In the genomic region with DNA sequence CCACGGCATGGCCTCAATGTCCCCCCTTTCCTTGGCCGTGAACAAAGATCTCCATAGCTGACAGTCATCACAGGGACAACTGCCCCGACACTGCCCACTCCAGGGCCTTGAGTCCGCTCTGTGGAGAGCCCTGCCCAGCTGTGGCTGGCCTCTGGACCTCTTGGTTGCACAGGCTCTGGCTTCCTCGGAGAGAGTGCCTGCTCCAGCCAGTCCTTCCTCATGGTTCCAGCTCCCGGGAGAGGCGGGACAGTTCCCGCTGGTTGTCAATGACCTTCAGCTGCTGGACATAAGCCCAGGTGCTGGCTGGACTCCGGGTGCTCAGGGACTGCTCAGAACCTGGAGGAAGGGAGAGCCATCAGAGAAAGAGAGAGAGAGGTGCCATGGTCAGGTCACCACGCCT, we compare ENCODE assay signal across 9 mouse cellular contexts. TPM values are rescaled to one million over a fixed set of nuclear protein-coding genes. Genes with fewer than 3 reads are reported as not detected.
DNase-seq lines count a peak whose midpoint lies in the region; ATAC-seq and TF ChIP-seq lines count a peak whose summit lies in the region.
"Had no signal": no experiment of that assay in that cellular context is flagged by ENCODE, and none has a peak within 500 bp of the region (broad histone marks: within the 10 kb centered on the region; RNA-seq: fewer than 3 reads in every experiment).

No protein-coding gene starts in this region.

- no peaks in the 10 kb centered on the region for H3K79me2 ChIP-seq in liver, adult 2 months (ENCODE audit: control insufficient read depth, insufficient read depth, low read length)

- no peak overlapping the region for H3K4me2 ChIP-seq in forebrain, embryonic 15.5 days (replicated peaks)
- H3K4me2 ChIP-seq: embryonic facial prominence, embryonic 13.5 days had no signal

- H3K4me1 ChIP-seq in liver, adult 2 months (ENCODE audit: control insufficient read depth, insufficient read depth, low read length), result no peaks in the 10 kb centered on the region
- peaks cover 5% of the 10 kb centered on the region for H3K4me1 ChIP-seq in forebrain, embryonic 15.5 days

- no peak overlapping the region for H3K4me3 ChIP-seq in liver, adult 2 months (ENCODE audit: insufficient read depth, low read depth, low read length)
- no peak overlapping the region for H3K4me3 ChIP-seq in forebrain, embryonic 15.5 days
- H3K4me3 ChIP-seq: embryonic facial prominence, embryonic 13.5 days had no signal

- no peaks in the 10 kb centered on the region for H3K36me3 ChIP-seq in liver, adult 2 months (ENCODE audit: control insufficient read depth, insufficient read depth, low read length)
- no peaks in the 10 kb centered on the region for H3K36me3 ChIP-seq in forebrain, embryonic 15.5 days

- no peak for TF ChIP-seq CTCF in liver, adult 2 months (IDR thresholded peaks at IDR 0.05; ENCODE audit: low read depth, low read length)

- DNase-seq in liver, adult 2 months (ENCODE audit: extremely low read depth, low read depth, low spot score), result peak; percentile 72
- DNase-seq in liver, result no peak
- DNase-seq in adrenal gland, adult 8-10 months, result peak; percentile 84
- peak; percentile 98 for DNase-seq in heart, adult 11 months
- DNase-seq in kidney, postnatal 10 days, result peak; percentile 72
- no peak for DNase-seq in left cerebral cortex, postnatal 14 days (ENCODE audit: low spot score in 2 of 2)
- no peak for DNase-seq in embryo, embryonic 10 days (ENCODE audit: low spot score)

- no peaks in the 10 kb centered on the region for H3K9me3 ChIP-seq in forebrain, embryonic 15.5 days
- H3K9me3 ChIP-seq: embryonic facial prominence, embryonic 13.5 days had no signal

- no peak for TF ChIP-seq POLR2A in liver, adult 2 months (IDR thresholded peaks at IDR 0.05; ENCODE audit: extremely low read depth, insufficient read depth, low read length)

- no peak overlapping the region for H3K9ac ChIP-seq in liver, adult 2 months (ENCODE audit: low read depth, low read length)
- H3K9ac ChIP-seq in forebrain, embryonic 15.5 days (replicated peaks), result no peak overlapping the region
- H3K9ac ChIP-seq: embryonic facial prominence, embryonic 13.5 days had no signal

- 31% methylated on average over 10 of the region's 10 CpGs for WGBS in liver, adult 2 months
- 77% methylated on average over 10 of the region's 10 CpGs for WGBS in forebrain, embryonic 15.5 days

- no peak overlapping the region for H3K27ac ChIP-seq in liver, adult 2 months (replicated peaks; ENCODE audit: insufficient read depth, low read depth, low read length)
- H3K27ac ChIP-seq in forebrain, embryonic 15.5 days (replicated peaks), result no peak overlapping the region
- H3K27ac ChIP-seq: embryonic facial prominence, embryonic 13.5 days had no signal

- no peaks in the 10 kb centered on the region for H3K27me3 ChIP-seq in liver, adult 2 months (ENCODE audit: control insufficient read depth, insufficient read depth, low read length)
- H3K27me3 ChIP-seq in forebrain, embryonic 15.5 days, result no peaks in the 10 kb centered on the region
- H3K27me3 ChIP-seq: embryonic facial prominence, embryonic 13.5 days had no signal

- intact Hi-C loops in left cerebral cortex, postnatal 14 days (cut with DNase I), result no loop called here

- ATAC-seq in forebrain, embryonic 15.5 days (replicated peaks), result no peak

RNA-seq across cellular contexts. Expression of a gene that starts 14.2 kb away (rescaled TPM):
- total RNA-seq in liver, adult 2 months (2014; rRNA removed), result 0.47 and 0.55 TPM in 2 replicates
- polyA plus RNA-seq in liver, adult 2 months (2012; rRNA removed), result 0.21 and 0.32 TPM in 2 replicates
- total RNA-seq in adrenal gland, adult 8-10 months (2022), result 1 to 10 TPM in 1 of 4 experiments, under 1 TPM in 3; 0.35 to 1.2 (median 0.75) TPM
- under 1 TPM; 0.94 to 0.97 TPM for total RNA-seq in left cerebral cortex, postnatal 14 days (2021)
- 0.22 TPM in 1 of 2 replicates, not detected in the other for polyA plus RNA-seq in forebrain, embryonic 15.5 days (2015; fragmentation: Nextera tagmentation; extraction: Ambion mirVana)

RNA-seq across cellular contexts. Expression of a gene that starts 22.4 kb away (rescaled TPM):
- total RNA-seq in liver, adult 2 months (2014; rRNA removed), result 1.8 and 3.2 TPM in 2 replicates
- polyA plus RNA-seq in liver, adult 2 months (2012; rRNA removed), result 2.7 and 4.9 TPM in 2 replicates
- 10 to 100 TPM; 12.2 to 39.5 (median 25.7) TPM for total RNA-seq in adrenal gland, adult 8-10 months (2022)
- 10 to 100 TPM; 28.9 to 36.7 TPM for total RNA-seq in left cerebral cortex, postnatal 14 days (2021)
- 8.6 and 9.0 TPM in 2 replicates for polyA plus RNA-seq in forebrain, embryonic 15.5 days (2015; fragmentation: Nextera tagmentation; extraction: Ambion mirVana)

RNA-seq across cellular contexts. Expression of a gene that starts 33.0 kb away (rescaled TPM):
- 15.2 and 21.1 TPM in 2 replicates for total RNA-seq in liver, adult 2 months (2014; rRNA removed)
- 54.9 and 58.6 TPM in 2 replicates for polyA plus RNA-seq in liver, adult 2 months (2012; rRNA removed)
- total RNA-seq in adrenal gland, adult 8-10 months (2022), result 100 to 1,000 TPM; 120 to 216 (median 160) TPM
- total RNA-seq in left cerebral cortex, postnatal 14 days (2021), result 100 to 1,000 TPM; 157 to 169 TPM
- 64.9 and 66.6 TPM in 2 replicates for polyA plus RNA-seq in forebrain, embryonic 15.5 days (2015; fragmentation: Nextera tagmentation; extraction: Ambion mirVana)

RNA-seq across cellular contexts. Expression of a gene that starts 39.7 kb away (rescaled TPM):
- total RNA-seq in liver, adult 2 months (2014; rRNA removed), result 7.7 and 8.7 TPM in 2 replicates
- 2.2 and 2.5 TPM in 2 replicates for polyA plus RNA-seq in liver, adult 2 months (2012; rRNA removed)
- total RNA-seq in adrenal gland, adult 8-10 months (2022), result 10 to 100 TPM; 17.9 to 29.7 (median 26.3) TPM
- 10 to 100 TPM; 27.4 to 28.2 TPM for total RNA-seq in left cerebral cortex, postnatal 14 days (2021)
- polyA plus RNA-seq in forebrain, embryonic 15.5 days (2015; fragmentation: Nextera tagmentation; extraction: Ambion mirVana), result 30.6 and 32.7 TPM in 2 replicates

Comparison
In these comparisons a context has a peak if more than half of its experiments do, and no peak if none do; other contexts are left out.
1. DNase-seq: peak in liver, adult 2 months (single experiment), adrenal gland, adult 8-10 months (single experiment), heart, adult 11 months (single experiment) and kidney, postnatal 10 days (single experiment); none in liver (single experiment), left cerebral cortex, postnatal 14 days (0 of 2) and embryo, embryonic 10 days (single experiment).